Mouse (Mus musculus) adrenal gland, postnatal 10 days (tissue): ENCODE results near the gene Zrsr1. TPM values are rescaled to one million over a fixed set of nuclear protein-coding genes. Genes with fewer than 3 reads are reported as not detected.

ENCODE experiments used
- DNase-seq: peaks from one replicate; pipeline ENCODE4 v3.0.0; 2021; ENCODE audit warnings: mixed read lengths
- long read RNA-seq, 2 experiments: library from polyadenylated mRNA; stranded (forward); transcript quantifications; one replicate each; pipeline ENCODE4 v2.0.0; 2021
- total RNA-seq, 2 experiments: library from RNA; stranded (reverse); gene quantifications; 2 replicates each; pipeline ENCODE4 v1.2.3; 2021

The Zrsr1 gene
- 10 to 100 TPM; 15.3 to 18.9 TPM for total RNA-seq
- long read RNA-seq, experiment 1, full-length matches to known transcripts, result 19 of 19 reads
- long read RNA-seq, experiment 1, partial matches to known transcripts, result 0 of 19 reads
- long read RNA-seq, experiment 1, other reads (novel, unspliced or antisense), result 0 of 19 reads
- long read RNA-seq, experiment 2, full-length matches to known transcripts, result 15 of 15 reads
- long read RNA-seq, experiment 2, partial matches to known transcripts, result 0 of 15 reads
- long read RNA-seq, experiment 2, other reads (novel, unspliced or antisense), result 0 of 15 reads

DNA sequence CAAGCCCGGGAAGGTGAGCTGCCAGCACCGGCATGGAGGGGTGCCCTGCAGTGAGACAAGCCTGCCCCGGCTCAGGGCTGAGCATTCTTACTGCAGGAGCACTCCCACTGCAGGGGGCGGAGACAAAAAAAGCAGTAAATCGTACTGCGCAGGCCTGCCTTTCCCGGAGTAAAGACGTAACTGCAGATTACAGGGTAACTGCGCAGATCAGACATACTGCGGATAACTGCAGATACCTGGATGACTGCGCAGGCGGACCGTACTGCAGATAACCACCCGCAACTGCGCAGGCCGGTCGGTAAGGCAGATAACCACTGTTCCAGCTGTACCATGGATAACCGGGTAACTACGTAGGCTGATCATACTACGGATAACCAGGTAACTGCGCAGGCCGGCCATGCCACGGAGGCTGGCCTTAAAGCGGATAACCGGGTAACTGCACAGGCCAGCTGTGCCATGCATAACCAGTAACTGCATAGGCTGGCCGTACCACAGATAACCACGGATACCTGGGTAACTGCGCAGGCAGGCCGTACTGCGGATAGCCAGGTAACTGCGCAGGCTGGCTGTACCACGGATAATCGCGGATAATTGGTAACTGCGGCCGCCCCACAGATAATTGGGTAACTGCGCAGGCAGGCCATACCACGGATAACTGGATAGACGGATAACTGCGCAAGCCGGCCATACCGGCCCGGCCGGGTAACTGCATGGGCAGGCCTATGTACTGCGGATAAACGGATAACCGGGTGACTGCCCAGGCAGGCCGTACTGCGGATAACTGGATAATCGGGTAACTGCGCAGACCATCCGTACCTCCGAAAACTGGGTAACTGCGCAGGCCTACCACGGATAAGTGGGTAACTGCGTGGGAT is at the start of gene Zrsr1:
Zrsr1 (plus strand) TSS at position 171 of the 875 bp plus-strand sequence.
- DNase-seq, result peak; percentile 70

GRCm38 (mm10) chr11:22922546-22922945 is 49.3 kb upstream of the Zrsr1 start:
- no peak for DNase-seq

GRCm38 (mm10) chr11:22923606-22924005 is 48.2 kb upstream of the Zrsr1 start:
- DNase-seq, result no peak

GRCm38 (mm10) chr11:22928586-22929169 is 43.1 kb upstream of the Zrsr1 start:
- DNase-seq, result peak; percentile 56

DNA sequence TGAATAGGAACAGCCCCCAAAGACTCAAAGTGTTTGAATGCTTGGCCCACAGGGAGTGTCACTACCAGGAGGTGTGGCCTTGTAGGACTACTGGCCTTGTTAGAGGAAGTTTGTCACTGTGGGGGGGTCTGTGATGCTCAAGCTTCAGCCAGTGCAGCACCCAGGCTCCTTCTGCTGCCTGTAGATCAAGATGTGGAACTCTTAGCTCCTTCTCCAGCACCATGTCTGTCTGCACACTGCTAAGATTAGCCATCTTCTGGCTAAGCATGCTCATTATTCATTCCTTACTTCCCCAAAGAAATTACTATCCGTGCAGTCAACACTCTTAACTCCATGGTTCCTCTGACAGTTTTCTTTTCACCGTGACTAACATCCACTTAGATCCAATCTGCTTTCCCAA is 41.7 kb upstream of the Zrsr1 start:
- DNase-seq, result no peak

DNA sequence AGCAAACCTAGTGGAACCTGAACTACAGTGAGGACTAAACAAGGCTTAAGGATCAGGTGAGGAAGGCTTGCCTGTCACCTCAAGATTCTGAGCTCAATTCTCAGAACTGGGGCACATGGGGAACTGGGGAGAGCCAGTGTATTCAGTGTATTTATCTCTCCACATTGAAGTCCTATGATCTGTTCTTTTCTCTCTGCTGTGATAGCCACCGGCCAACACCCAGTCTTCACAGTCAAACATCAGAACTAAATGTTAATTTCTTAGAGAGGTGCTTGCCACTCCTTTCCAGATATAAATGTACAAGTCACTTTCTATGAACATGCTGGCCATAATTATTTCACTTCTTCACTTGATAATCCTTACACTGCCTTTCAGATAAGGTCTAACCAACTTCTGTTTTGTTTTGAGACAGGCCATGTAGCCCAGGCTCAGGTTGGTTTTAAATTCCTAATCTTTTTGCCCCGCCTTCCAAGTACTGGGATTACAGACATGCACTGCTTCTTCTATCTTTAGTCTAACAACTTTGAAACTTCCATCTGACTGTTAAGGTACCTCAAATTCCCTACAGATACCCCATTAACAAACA is 40.4 kb upstream of the Zrsr1 start:
- no peak for DNase-seq

DNA sequence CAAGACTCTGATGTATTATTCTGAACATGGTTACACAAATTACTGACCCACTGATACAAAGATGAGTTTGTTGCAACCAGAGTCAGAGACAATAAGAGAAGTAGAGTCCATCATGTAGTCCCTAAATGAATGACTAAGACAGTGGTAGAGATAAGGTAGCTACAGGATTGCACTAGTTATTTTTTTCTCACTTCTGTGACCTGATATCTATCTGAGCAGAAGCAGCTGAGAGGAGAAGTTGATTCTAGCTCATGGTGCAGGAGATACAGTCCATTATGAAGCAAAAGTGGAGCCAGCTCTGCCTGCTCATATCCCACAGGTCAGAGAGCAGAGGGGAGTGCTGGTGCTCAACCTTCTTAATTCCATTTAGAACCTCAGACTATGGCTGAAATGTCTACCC is 39.6 kb upstream of the Zrsr1 start:
- DNase-seq, result no peak

- no peak for DNase-seq
These were observed 35.2 kb upstream of the Zrsr1 start for GRCm38 (mm10) chr11:22936446-22937125.

DNA sequence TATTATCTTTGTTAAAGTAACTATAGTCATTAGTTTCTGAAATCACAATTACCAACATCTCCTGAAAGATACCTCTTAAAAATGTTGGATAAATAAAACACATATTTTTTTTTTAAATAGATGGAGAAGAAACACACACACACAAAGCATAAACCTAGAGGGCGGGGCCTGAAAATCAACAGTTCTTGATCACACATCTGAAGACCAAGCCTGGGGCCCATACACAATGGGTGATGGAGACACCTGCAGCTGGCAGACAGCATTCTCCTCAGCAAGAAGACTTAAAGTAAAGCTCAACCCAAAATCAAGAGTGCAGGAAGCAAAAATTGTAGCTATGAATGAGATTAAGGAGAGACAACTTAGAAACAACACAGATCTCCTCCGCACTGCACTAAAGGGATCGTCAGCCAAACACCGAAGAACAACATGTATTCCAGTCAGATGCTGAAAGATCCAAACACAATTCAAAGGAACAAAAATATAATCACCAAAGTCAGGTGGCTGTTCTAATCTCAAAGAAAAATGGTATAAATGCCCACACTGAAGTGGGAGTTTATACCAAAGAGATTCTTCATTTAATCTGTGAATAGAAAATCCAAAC is 34.0 kb upstream of the Zrsr1 start:
- no peak for DNase-seq

GRCm38 (mm10) chr11:22938983-22939382 is 32.8 kb upstream of the Zrsr1 start:
- DNase-seq, result no peak

DNA sequence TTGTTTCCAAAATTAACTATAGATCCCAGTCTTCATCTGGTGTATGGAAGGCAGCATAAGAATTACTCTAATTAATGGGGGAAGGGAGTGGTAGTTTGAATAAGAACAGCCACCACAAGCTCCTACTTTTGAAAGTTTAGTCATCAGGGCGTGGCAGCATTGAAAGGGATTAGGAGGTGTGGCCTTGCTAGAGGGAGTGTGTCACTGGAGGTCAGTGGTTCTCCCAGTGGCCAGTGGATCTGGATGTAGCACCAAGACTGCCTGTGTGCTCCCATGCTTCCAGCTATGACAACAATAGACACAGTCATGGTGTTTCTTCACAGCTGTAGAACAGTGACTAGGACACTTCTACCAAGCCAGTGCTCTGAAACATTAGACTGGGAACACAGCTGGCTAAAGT is 22.7 kb upstream of the Zrsr1 start:
- DNase-seq, result no peak

- DNase-seq, result no peak
These were observed 21.7 kb upstream of the Zrsr1 start for GRCm38 (mm10) chr11:22950131-22950530.

DNA sequence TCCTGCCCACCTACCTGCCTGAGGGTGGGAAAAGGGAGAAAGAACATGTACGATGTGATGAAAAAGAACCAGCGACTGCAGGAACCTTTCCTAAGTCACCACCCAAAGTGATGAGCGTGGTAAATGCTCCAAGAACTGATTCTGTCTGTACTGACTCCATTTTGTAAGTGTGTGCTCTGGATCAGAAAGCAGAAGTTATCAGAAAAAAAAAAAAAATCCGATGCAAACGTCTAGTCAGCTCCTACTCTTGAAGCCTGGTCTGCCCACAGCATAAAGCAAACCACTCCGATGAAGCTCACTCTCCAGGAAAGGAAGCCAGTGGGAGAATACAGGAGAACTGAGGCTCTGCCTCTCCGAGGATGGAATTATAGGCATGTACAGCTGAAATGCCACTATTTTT is 19.1 kb upstream of the Zrsr1 start:
- no peak for DNase-seq

- peak; percentile 22 for DNase-seq
These were observed 15.5 kb upstream of the Zrsr1 start for GRCm38 (mm10) chr11:22956346-22956745.

DNA sequence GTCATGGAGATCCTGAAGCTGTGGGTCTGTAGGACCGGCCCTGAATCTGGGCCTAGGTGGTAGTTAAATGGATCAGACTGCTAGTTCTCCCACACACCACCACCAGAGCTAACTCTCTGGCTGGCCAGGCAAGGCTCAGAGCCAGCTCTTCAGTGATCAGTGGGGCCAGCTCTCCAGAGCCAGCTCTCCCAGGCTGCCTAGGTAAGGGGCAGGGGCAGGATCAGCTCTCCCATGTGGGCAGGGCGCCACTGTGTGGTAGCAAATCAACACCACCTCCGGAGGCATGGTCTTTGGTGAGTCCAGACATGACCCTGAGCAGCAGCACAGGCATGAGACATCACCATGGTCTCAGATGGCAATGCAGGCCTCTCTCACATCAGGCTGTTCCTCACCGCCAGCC is 15.0 kb upstream of the Zrsr1 start:
- DNase-seq, result peak; percentile 90

DNA sequence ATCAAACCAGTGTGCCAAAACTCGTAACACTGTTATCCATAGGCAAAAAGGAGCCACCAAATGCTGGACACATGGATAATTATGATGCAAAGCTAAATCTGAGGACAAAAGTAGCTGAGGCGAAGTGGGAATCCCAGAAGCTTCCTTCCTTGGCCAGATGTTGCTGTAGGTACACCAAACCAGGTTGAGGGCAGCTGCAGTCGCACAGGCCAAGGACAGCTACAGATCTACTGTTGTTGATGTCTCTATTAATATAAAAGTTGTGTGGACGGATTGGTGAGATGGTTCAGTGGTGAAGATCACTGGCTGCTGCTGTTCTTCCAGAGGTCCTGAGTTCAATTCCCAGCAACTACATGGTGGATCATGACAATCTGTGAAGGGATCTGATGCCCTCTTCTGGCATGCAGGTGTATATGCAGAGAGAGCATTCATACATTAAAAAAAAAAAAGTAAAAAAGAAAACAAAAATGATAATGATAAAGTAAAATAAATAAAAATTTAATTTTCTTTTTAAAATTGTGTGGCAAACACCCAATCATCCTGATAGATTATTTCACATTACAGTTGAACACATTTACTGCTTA is 13.9 kb upstream of the Zrsr1 start:
- no peak for DNase-seq

GRCm38 (mm10) chr11:22962101-22962500 is 9.7 kb upstream of the Zrsr1 start:
- DNase-seq, result no peak

DNA sequence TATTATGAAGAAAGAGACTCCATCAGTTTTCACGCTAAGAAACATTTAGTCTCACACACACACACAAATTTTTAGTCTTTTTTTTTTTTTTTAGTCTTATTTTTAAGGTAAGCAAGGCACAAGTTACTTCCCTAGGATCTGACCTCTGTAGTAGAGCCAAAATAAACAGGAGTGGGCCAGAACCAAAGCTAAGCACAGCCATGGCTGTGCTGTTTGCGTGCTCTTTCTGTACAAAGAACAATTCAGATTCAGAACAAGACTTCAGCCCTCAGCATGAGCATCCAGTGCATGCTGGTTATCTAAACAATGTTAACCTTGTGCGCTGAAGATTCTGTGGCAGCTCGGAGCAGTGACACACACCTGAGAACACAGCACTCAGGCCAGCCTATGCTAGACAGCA is 7.4 kb upstream of the Zrsr1 start:
- DNase-seq, result no peak

DNA sequence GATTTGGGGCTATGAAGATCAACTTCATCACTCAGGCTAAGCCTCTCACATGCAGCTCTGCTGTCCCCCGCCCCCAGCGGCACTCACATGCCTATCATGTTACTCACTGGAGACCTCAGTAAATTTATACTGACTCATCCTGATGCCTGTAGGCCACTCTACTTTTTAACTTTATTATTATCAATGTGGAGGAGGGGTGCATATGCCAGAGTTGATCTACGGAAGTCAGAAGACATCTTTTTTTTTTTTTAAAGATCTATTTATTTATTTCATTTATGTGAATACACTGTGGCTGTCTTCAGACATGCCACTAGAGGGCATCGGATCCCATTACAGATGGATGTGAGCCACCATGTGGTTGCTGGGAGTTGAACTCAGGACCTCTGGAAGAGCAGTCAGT is 6.3 kb upstream of the Zrsr1 start:
- peak; percentile 69 for DNase-seq

- no peak for DNase-seq
These were observed 2.3 kb upstream of the Zrsr1 start for GRCm38 (mm10) chr11:22969486-22969885.

DNA sequence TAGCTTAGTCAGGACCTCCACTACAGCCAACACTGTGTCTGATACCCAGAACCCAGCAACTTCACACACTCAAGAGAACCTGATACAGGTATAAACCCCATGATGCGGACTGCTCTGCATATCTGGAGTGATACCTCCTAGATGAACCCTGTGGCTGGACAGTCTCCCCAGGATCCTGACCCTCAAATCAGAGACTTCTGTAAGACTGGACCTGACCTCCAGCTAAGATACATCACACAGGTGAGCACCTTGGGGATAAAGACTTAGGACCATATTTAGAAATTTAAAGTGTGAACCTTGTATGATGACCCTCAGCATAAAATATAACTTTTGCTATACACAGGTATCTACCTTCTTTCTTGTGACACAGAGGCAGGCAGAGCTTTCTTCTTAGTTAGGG is 1.3 kb upstream of the Zrsr1 start:
- DNase-seq, result no peak
